Mouse (Mus musculus): ENCODE data around the gene Klhl20. TPM values are rescaled to one million over a fixed set of nuclear protein-coding genes. Genes with fewer than 3 reads are reported as not detected.

Gene Klhl20
- 10.7 TPM for polyA plus RNA-seq (2014; fragmentation: Illumina TruSeq; extraction: RNeasy Lipid Tissue Mini Kit (QIAGEN cat#74804); ENCODE audit: low read depth, low replicate concordance)

GRCm38 (mm10) chr1:161130726-161131664 lies at the start of gene Klhl20:
TSS of gene Klhl20 (minus strand) at chr1:161131511.

GRCm38 (mm10) chr1:161159214-161159613 lies 27.9 kb upstream of the Klhl20 start, which contains the start of gene Tex50:
TSS of gene Tex50 (minus strand) at chr1:161159314.

GRCm38 (mm10) chr1:161142531-161143159 lies 11.3 kb upstream of the Klhl20 start, which contains the start of gene Ankrd45:
TSS of gene Ankrd45 (plus strand) at chr1:161142691.

GRCm38 (mm10) chr1:161070352-161071271 lies 60.7 kb downstream of the Klhl20 start, which contains the start of the genes Dars2 and Cenpl:
TSS of gene Dars2 (minus strand) at chr1:161070658.
TSS of gene Cenpl (plus strand) at chr1:161070713.

Other genes with a start within 250 kb of the Klhl20 start
- gene Rc3h1, start 225.1 kb downstream of the Klhl20 start, polyA plus RNA-seq (2014; fragmentation: Illumina TruSeq; extraction: RNeasy Lipid Tissue Mini Kit (QIAGEN cat#74804); ENCODE audit: low read depth, low replicate concordance) = 14.0 TPM
- gene Serpinc1, start 152.9 kb downstream of the Klhl20 start, polyA plus RNA-seq (2014; fragmentation: Illumina TruSeq; extraction: RNeasy Lipid Tissue Mini Kit (QIAGEN cat#74804); ENCODE audit: low read depth, low replicate concordance) = 1,724 TPM
- 3.0 TPM for gene Zbtb37, start 96.7 kb downstream of the Klhl20 start, polyA plus RNA-seq (2014; fragmentation: Illumina TruSeq; extraction: RNeasy Lipid Tissue Mini Kit (QIAGEN cat#74804); ENCODE audit: low read depth, low replicate concordance)
- gene Dars2, start 60.9 kb downstream of the Klhl20 start, polyA plus RNA-seq (2014; fragmentation: Illumina TruSeq; extraction: RNeasy Lipid Tissue Mini Kit (QIAGEN cat#74804); ENCODE audit: low read depth, low replicate concordance) = 12.9 TPM
- gene Cenpl, start 60.8 kb downstream of the Klhl20 start, polyA plus RNA-seq (2014; fragmentation: Illumina TruSeq; extraction: RNeasy Lipid Tissue Mini Kit (QIAGEN cat#74804); ENCODE audit: low read depth, low replicate concordance) = 12.0 TPM
- gene Ankrd45, start 11.2 kb upstream of the Klhl20 start, polyA plus RNA-seq (2014; fragmentation: Illumina TruSeq; extraction: RNeasy Lipid Tissue Mini Kit (QIAGEN cat#74804); ENCODE audit: low read depth, low replicate concordance) = not detected
- gene Tex50, start 27.8 kb upstream of the Klhl20 start, polyA plus RNA-seq (2014; fragmentation: Illumina TruSeq; extraction: RNeasy Lipid Tissue Mini Kit (QIAGEN cat#74804); ENCODE audit: low read depth, low replicate concordance) = not detected
- gene Prdx6, start 119.7 kb upstream of the Klhl20 start, polyA plus RNA-seq (2014; fragmentation: Illumina TruSeq; extraction: RNeasy Lipid Tissue Mini Kit (QIAGEN cat#74804); ENCODE audit: low read depth, low replicate concordance) = 683 TPM